Mouse (Mus musculus): Measurements from ENCODE around the gene Wdr60. TPM values are rescaled to one million over a fixed set of nuclear protein-coding genes. Genes with fewer than 3 reads are reported as not detected.

Gene Wdr60
- polyA plus RNA-seq (2015; fragmentation: Nextera tagmentation; extraction: Ambion mirVana): 18.7 and 19.7 TPM in 2 replicates

DNA sequence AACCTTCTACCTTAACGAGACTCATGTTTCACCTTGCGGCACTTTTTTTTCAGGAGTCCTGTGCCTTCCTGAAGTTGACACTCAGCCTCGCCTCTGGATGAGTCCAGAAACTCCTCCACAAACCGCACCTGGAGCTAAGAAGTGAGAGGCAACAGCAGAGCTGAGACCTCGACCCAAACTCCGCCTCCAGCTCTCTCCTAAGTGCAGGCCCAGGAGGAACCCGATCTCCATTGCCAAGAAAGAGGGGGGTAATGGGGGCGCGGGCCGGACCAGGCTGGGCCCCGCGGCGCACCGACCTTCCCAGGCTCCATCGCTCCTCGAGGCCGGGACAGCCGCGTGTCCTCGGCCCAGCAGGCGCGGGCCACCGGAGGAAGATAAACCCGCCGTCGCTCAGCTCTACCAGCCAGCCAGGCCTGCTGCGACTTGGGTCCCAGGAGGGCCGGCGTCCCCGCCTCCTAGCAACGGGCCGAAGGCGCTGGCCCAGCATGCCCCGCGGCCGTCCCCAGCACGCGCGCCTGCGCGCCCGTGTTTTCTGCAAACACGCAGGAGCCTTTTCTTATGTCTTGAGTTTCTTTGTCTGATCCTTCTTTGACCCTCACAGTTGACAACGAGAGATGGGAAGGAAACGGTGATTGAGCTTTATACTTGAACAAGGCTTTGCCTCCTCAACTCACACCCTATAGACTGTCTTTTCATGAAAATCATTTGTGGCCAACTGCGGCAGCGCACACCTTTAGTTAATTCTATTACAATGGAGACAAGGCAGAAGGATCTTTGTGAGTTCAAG, at the start of gene Wdr60:
Wdr60 (minus strand) TSS at position 468 of the 787 bp plus-strand sequence.
- peak within 1 kb of the TSS; percentile 86 for H3K9ac ChIP-seq (ENCODE audit: low read length)
- no peaks in the 10 kb centered on the region for H3K4me1 ChIP-seq (replicated peaks; ENCODE audit: control insufficient read depth, insufficient read depth, low read length)
- H3K4me3 ChIP-seq (ENCODE audit: low read length): peak within 1 kb of the TSS; percentile 82
- 4% methylated on average over 37 of the region's 47 CpGs for WGBS
- H3K9me3 ChIP-seq (ENCODE audit: control insufficient read depth, low read length): no peaks in the 10 kb centered on the region
- no peaks in the 10 kb centered on the region for H3K36me3 ChIP-seq (ENCODE audit: control insufficient read depth, insufficient read depth, low read length)
- H3K4me2 ChIP-seq (ENCODE audit: low read depth, low read length): peak within 1 kb of the TSS; percentile 84
- H3K27ac ChIP-seq (ENCODE audit: low read length): peak within 1 kb of the TSS; percentile 79
- H3K27me3 ChIP-seq (ENCODE audit: control insufficient read depth, insufficient read depth, low read depth, low read length): no peaks in the 10 kb centered on the region
- peak; percentile 100 for ATAC-seq (ENCODE audit: low read depth)

DNA sequence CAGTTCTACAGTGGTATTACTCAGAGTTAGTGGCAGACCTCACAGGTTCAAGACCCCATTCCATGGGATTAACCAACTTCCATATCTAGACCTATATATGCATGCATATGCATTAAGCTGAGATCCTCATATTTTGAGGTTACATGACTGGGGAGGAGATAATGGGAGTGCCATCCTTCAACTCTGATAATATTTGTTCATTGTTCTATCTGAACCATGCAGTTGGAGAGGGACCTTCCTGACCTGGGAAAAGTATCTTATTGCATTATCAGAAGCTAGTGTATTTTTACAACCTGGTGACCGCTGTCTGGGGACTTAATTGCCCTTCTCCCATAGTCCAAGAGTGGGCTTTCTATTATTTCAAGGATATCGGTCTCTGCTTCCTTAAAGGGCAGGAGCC, 45.8 kb upstream of the Wdr60 start:
- H3K4me2 ChIP-seq (ENCODE audit: low read depth, low read length): no peak overlapping the region
- no peak for ATAC-seq (ENCODE audit: low read depth)
- H3K27me3 ChIP-seq (ENCODE audit: control insufficient read depth, insufficient read depth, low read depth, low read length): no peaks in the 10 kb centered on the region
- H3K4me1 ChIP-seq (replicated peaks; ENCODE audit: control insufficient read depth, insufficient read depth, low read length): 0 out of 2 replicates have a peak, but pooled peaks cover 2% of the 10 kb centered on the region
- no peak overlapping the region for H3K27ac ChIP-seq (ENCODE audit: low read length)
- H3K9ac ChIP-seq (ENCODE audit: low read length): no peak overlapping the region
- H3K4me3 ChIP-seq (ENCODE audit: low read length): no peak overlapping the region
- no peaks in the 10 kb centered on the region for H3K36me3 ChIP-seq (ENCODE audit: control insufficient read depth, insufficient read depth, low read length)
- 81% methylated on average over 2 of the region's 2 CpGs for WGBS
- H3K9me3 ChIP-seq (ENCODE audit: control insufficient read depth, low read length): no peaks in the 10 kb centered on the region

DNA sequence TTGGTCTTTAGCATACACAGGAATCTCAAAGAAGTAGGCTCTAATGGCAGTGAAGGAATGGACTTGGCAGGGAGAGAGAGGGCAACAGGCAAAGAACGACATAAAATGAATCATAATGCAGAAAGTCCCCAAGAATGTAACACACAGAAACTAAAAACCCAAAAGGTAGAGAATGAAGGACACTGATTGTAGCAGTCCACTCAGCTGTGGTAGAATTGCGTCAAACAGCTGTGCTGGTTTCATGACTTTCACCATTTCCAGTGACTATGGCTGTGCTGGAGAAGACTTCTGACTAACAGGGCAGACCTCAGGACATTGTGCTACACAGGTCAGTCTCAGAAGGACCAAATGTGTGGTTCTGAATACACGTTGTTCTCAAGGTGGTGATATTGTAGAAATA, 45.0 kb upstream of the Wdr60 start:
- H3K4me2 ChIP-seq (ENCODE audit: low read depth, low read length): no peak overlapping the region
- H3K4me3 ChIP-seq (ENCODE audit: low read length): no peak overlapping the region
- no peaks in the 10 kb centered on the region for H3K9me3 ChIP-seq (ENCODE audit: control insufficient read depth, low read length)
- H3K27ac ChIP-seq (ENCODE audit: low read length): no peak overlapping the region
- H3K27me3 ChIP-seq (ENCODE audit: control insufficient read depth, insufficient read depth, low read depth, low read length): no peaks in the 10 kb centered on the region
- no peaks in the 10 kb centered on the region for H3K36me3 ChIP-seq (ENCODE audit: control insufficient read depth, insufficient read depth, low read length)
- WGBS: 85% methylated on average over 3 of the region's 3 CpGs
- ATAC-seq (ENCODE audit: low read depth): no peak
- H3K9ac ChIP-seq (ENCODE audit: low read length): no peak overlapping the region
- H3K4me1 ChIP-seq (replicated peaks; ENCODE audit: control insufficient read depth, insufficient read depth, low read length): 0 out of 2 replicates have a peak, but pooled peaks cover 2% of the 10 kb centered on the region

DNA sequence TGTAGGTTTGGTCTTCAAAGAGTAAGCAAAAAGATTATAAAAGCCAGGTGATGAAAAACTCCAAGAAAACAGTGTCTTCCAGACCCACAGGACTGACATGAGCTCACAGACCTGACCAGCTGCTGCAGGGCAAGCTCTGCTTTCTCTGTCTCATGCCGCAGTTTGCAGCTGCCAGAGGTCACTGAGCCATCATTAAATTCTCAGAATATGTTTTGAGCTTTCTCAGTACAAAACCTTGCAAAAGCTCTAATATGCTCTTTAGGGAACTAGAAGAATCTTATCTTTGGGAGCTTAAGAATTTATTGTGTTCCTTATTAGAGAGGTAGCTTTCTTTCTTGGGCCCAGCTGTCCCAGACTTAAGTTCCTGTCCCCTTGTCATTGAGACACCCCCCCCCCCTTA, 43.2 kb upstream of the Wdr60 start:
- Histone ChIP-seq H3K9me3 (ENCODE audit: control insufficient read depth, low read length) (no peaks in the 10 kb centered on the region), H3K4me2 (ENCODE audit: low read depth, low read length) (no peak overlapping the region), H3K27ac (ENCODE audit: low read length) (no peak overlapping the region), H3K4me3 (ENCODE audit: low read length) (no peak overlapping the region), H3K9ac (ENCODE audit: low read length) (no peak overlapping the region), H3K27me3 (ENCODE audit: control insufficient read depth, insufficient read depth, low read depth, low read length) (no peaks in the 10 kb centered on the region), H3K36me3 (ENCODE audit: control insufficient read depth, insufficient read depth, low read length) (no peaks in the 10 kb centered on the region), H3K4me1 (replicated peaks; ENCODE audit: control insufficient read depth, insufficient read depth, low read length) (0 out of 2 replicates have a peak, but pooled peaks cover 2% of the 10 kb centered on the region)
- ATAC-seq (ENCODE audit: low read depth): no peak
- WGBS: 60% methylated on average over 1 of the region's 1 CpGs

DNA sequence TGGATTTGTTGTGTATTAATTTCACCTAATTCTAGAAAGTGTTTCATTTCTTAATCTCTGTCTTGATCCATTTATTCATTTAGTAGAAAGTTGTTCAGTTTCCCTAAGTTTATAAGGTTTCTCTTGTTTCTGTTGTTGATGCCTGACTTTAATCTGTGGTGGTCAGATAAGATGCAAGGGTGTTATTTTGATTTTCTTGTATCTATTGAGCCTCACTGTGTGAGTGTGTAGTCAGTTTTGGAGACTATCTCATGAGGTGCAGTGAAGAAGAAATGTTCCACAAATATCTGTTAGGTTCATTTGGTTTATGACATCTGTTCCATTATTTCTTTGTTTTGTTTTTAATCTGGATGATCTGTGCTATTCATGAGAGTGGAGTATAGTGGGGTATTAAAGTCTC, 39.4 kb upstream of the Wdr60 start:
- Histone ChIP-seq H3K9ac (ENCODE audit: low read length) (no peak overlapping the region), H3K27me3 (ENCODE audit: control insufficient read depth, insufficient read depth, low read depth, low read length) (no peaks in the 10 kb centered on the region), H3K36me3 (ENCODE audit: control insufficient read depth, insufficient read depth, low read length) (no peaks in the 10 kb centered on the region), H3K27ac (ENCODE audit: low read length) (no peak overlapping the region), H3K4me2 (ENCODE audit: low read depth, low read length) (no peak overlapping the region), H3K9me3 (ENCODE audit: control insufficient read depth, low read length) (no peaks in the 10 kb centered on the region), H3K4me1 (replicated peaks; ENCODE audit: control insufficient read depth, insufficient read depth, low read length) (no peaks in the 10 kb centered on the region), H3K4me3 (ENCODE audit: low read length) (no peak overlapping the region)
- no peak for ATAC-seq (ENCODE audit: low read depth)

DNA sequence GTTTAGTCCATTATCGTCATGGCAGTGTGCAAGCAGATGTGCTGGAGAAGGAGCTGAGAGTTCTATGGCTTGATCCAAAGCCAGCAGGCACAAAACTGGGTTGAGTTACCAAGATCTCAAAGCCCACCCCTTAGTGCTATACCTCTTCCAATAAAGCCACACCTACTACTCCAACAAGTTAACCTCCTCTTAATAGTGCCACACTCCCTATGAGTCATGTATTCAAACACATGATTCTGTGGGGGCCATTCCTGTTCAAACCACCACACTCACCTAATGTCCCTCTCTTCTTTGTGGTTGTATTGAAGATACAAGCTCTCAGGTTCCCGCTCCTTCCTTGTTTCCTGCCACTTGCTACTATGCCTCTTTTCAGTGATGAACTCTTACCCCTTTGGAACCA, 37.1 kb upstream of the Wdr60 start:
- no peaks in the 10 kb centered on the region for H3K36me3 ChIP-seq (ENCODE audit: control insufficient read depth, insufficient read depth, low read length)
- no peaks in the 10 kb centered on the region for H3K9me3 ChIP-seq (ENCODE audit: control insufficient read depth, low read length)
- no peaks in the 10 kb centered on the region for H3K27me3 ChIP-seq (ENCODE audit: control insufficient read depth, insufficient read depth, low read depth, low read length)
- no peak overlapping the region for H3K4me2 ChIP-seq (ENCODE audit: low read depth, low read length)
- no peak overlapping the region for H3K9ac ChIP-seq (ENCODE audit: low read length)
- WGBS: 83% methylated on average over 2 of the region's 2 CpGs
- H3K4me3 ChIP-seq (ENCODE audit: low read length): no peak overlapping the region
- no peak overlapping the region for H3K27ac ChIP-seq (ENCODE audit: low read length)
- H3K4me1 ChIP-seq (replicated peaks; ENCODE audit: control insufficient read depth, insufficient read depth, low read length): no peaks in the 10 kb centered on the region
- ATAC-seq (ENCODE audit: low read depth): no peak

DNA sequence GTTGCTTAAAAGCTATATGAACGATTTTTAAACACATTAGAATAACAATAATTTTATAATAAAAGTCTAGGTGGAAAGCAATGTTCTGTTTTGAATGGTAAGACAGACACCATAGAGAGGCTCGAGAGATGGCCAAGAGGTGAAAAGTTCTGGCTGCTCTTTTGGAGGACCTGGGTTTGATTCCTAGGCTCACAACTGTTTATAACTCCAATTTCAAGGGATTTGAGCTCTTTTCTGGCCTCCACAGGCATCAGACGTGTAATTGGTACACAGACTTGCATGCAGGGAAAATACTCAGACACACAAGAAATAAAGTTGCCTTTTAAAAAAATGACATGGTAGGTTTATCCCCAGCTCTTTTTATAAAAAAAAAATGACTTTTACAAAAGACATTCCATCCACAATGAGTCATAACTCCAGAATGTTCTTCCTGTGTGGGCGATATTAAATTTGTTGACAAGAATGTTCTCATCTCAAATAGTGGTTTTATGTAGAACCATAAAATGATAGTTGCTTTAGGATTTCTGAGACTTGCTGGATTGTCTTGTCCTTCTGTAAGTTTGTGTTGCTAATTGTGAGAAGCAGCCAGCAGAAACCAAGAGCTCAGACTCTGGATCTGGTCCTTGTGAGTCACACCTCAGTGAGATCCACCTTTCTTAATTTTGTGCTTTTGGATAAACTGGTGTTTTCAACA, 30.9 kb upstream of the Wdr60 start:
- H3K9ac ChIP-seq (ENCODE audit: low read length): no peak overlapping the region
- H3K27me3 ChIP-seq (ENCODE audit: control insufficient read depth, insufficient read depth, low read depth, low read length): no peaks in the 10 kb centered on the region
- H3K4me1 ChIP-seq (replicated peaks; ENCODE audit: control insufficient read depth, insufficient read depth, low read length): peaks cover 2% of the 10 kb centered on the region; the same call in 1 of the 2 replicates
- no peak overlapping the region for H3K27ac ChIP-seq (ENCODE audit: low read length)
- WGBS: 55% methylated on average over 4 of the region's 4 CpGs
- ATAC-seq (ENCODE audit: low read depth): no peak
- H3K9me3 ChIP-seq (ENCODE audit: control insufficient read depth, low read length): no peaks in the 10 kb centered on the region
- H3K4me3 ChIP-seq (ENCODE audit: low read length): no peak overlapping the region
- no peak overlapping the region for H3K4me2 ChIP-seq (ENCODE audit: low read depth, low read length)
- no peaks in the 10 kb centered on the region for H3K36me3 ChIP-seq (ENCODE audit: control insufficient read depth, insufficient read depth, low read length)

DNA sequence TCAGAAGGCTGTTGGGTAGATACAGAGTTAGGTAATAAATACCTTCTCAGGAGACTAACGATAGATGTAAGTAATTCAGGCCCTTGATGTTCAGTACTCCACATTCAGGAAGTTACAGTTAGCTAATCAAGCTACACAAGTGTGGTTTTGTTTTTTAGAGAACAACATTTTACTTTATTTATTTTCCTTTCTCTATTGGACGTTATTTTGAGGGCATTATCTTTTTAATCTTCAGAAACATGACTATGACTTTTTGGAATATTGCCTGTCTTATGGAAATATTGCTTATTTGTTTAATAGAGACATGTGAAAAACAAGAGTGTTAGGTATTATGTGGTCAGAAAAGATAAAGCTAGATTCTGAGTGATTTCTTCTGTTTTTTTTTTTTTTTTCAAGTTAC, 30.4 kb upstream of the Wdr60 start:
- H3K27ac ChIP-seq (ENCODE audit: low read length): no peak overlapping the region
- no peaks in the 10 kb centered on the region for H3K9me3 ChIP-seq (ENCODE audit: control insufficient read depth, low read length)

DNA sequence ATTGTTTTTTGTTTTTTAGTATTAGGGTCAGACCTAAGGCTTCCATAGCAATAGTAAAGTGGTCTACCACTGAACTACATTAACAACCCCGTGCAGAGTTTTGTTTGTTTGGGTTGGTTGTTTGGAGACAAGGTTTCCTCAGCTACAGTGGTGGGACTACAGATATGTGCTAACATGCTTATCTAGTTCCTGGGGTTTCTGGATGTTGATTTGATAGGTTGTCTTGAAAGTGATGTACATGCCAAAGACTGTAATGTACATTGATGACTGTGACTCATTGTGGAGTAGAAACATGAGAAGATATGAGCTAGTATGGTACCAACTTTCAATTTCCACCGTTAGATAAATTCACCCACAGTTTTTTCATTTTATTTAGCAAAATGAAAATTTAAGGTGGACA, 20.7 kb upstream of the Wdr60 start:
- Histone ChIP-seq H3K9ac (ENCODE audit: low read length) (no peak overlapping the region), H3K4me1 (replicated peaks; ENCODE audit: control insufficient read depth, insufficient read depth, low read length) (peaks cover 6% of the 10 kb centered on the region), H3K4me3 (ENCODE audit: low read length) (no peak overlapping the region), H3K9me3 (ENCODE audit: control insufficient read depth, low read length) (no peaks in the 10 kb centered on the region), H3K27me3 (ENCODE audit: control insufficient read depth, insufficient read depth, low read depth, low read length) (no peaks in the 10 kb centered on the region), H3K4me2 (ENCODE audit: low read depth, low read length) (no peak overlapping the region), H3K36me3 (ENCODE audit: control insufficient read depth, insufficient read depth, low read length) (no peaks in the 10 kb centered on the region), H3K27ac (ENCODE audit: low read length) (no peak overlapping the region)
- no peak for ATAC-seq (ENCODE audit: low read depth)
- WGBS: 62% methylated on average over 2 of the region's 2 CpGs

More for the DNA sequence above, 30.4 kb upstream of the Wdr60 start:
- no peak overlapping the region for H3K4me2 ChIP-seq (ENCODE audit: low read depth, low read length)
- peaks cover 2% of the 10 kb centered on the region; the same call in 1 of the 2 replicates for H3K4me1 ChIP-seq (replicated peaks; ENCODE audit: control insufficient read depth, insufficient read depth, low read length)
- no peaks in the 10 kb centered on the region for H3K27me3 ChIP-seq (ENCODE audit: control insufficient read depth, insufficient read depth, low read depth, low read length)
- H3K9ac ChIP-seq (ENCODE audit: low read length): no peak overlapping the region
- no peaks in the 10 kb centered on the region for H3K36me3 ChIP-seq (ENCODE audit: control insufficient read depth, insufficient read depth, low read length)
- no peak overlapping the region for H3K4me3 ChIP-seq (ENCODE audit: low read length)
- ATAC-seq (ENCODE audit: low read depth): no peak
- 40% methylated on average over 2 of the region's 2 CpGs for WGBS

Data from lung, embryonic 16.5 days (tissue).